Mouse (Mus musculus) cerebellum, adult 9-11 months (tissue): ENCODE measurements around the gene Serf1.
"Not testable (repeated sequence)": the region's sequence is repeated elsewhere in the genome, so short reads cannot be mapped to it uniquely, and the experiment has no call there.

Experiments
- DNase-seq: peaks from one replicate; pipeline ENCODE4 v3.0.0; 2022

The Serf1 gene

GRCm38 (mm10) chr13:100107652-100108472 lies at the start of gene Serf1:
Gene Serf1 (plus strand): TSS chr13:100108012.
- DNase-seq, result peak; percentile 84

- no peak for DNase-seq
Measured at GRCm38 (mm10) chr13:100063936-100064335, 43.9 kb upstream of the Serf1 start.

- DNase-seq, result no peak
Measured at GRCm38 (mm10) chr13:100067821-100068220, 40.0 kb upstream of the Serf1 start.

GRCm38 (mm10) chr13:100071473-100071872 lies 36.3 kb upstream of the Serf1 start:
- no peak for DNase-seq

GRCm38 (mm10) chr13:100098808-100099207 lies 9.0 kb upstream of the Serf1 start:
- DNase-seq, result no peak

- no peak for DNase-seq
Measured at GRCm38 (mm10) chr13:100103052-100103658, 4.7 kb upstream of the Serf1 start.

- peak; percentile 92 for DNase-seq
Measured at GRCm38 (mm10) chr13:100103748-100104254, 4.0 kb upstream of the Serf1 start, which contains the start of gene Bdp1. Gene Bdp1 (minus strand): TSS chr13:100104070.

GRCm38 (mm10) chr13:100112218-100112972 lies 4.6 kb downstream of the Serf1 start:
- no peak for DNase-seq

- no peak for DNase-seq
Measured at GRCm38 (mm10) chr13:100123970-100124369, 16.2 kb downstream of the Serf1 start.

GRCm38 (mm10) chr13:100124423-100125257 lies 16.8 kb downstream of the Serf1 start, which contains the start of gene Smn1:
Gene Smn1 (plus strand): TSS chr13:100124852.
- peak; percentile 95 for DNase-seq

- DNase-seq, result no peak
Measured at GRCm38 (mm10) chr13:100125258-100125643, 17.4 kb downstream of the Serf1 start.

- DNase-seq, result no peak
Measured at GRCm38 (mm10) chr13:100141646-100142314, 34.0 kb downstream of the Serf1 start.

GRCm38 (mm10) chr13:100152659-100153058 lies 44.8 kb downstream of the Serf1 start:
- no peak for DNase-seq

GRCm38 (mm10) chr13:100156624-100157023 lies 48.8 kb downstream of the Serf1 start:
- DNase-seq, result no peak

- not testable (repeated sequence) for DNase-seq
Measured at GRCm38 (mm10) chr13:100161171-100161870, 53.5 kb downstream of the Serf1 start.

- not testable (repeated sequence) for DNase-seq
Measured at GRCm38 (mm10) chr13:100162467-100162866, 54.7 kb downstream of the Serf1 start.
